Mouse (Mus musculus) cerebellum, adult 2 months (tissue): ENCODE results near the gene Wfdc3.

Experiments
- CTCF ChIP-seq: fragments of 200-500 bp; IDR thresholded peaks from 2 replicates; pipeline ENCODE4 v1.5.1; 2011; ENCODE audit warnings: low read depth, mild to moderate bottlenecking, control low read depth, low read length, moderate library complexity, borderline replicate concordance; ENCODE audit not compliant: insufficient read depth
- POLR2A ChIP-seq: fragments of 200-500 bp; IDR thresholded peaks from 2 replicates; pipeline ENCODE4 v1.6.1; 2011; ENCODE audit warnings: low read length, control low read depth, borderline replicate concordance; ENCODE audit not compliant: insufficient read depth

DNA sequence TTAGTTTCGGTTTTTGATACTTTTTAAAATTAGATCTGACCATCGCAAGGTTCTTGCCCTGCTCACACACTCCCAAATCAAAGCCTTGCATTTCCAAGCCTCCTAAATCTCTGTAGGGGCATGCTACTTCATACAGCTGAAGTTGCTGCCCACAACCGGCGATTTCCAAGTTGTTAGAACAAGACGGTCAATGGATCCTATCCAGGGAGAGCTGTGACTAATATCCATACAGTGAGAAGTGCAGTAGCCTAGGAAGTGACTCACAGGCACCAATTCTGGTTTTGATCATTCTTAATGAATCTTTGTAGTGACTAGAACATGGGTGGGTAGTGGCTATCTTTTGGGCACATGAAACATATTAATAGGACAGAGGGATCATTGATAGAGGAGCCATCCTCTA lies 44.0 kb downstream of the Wfdc3 start:
- TF ChIP-seq POLR2A (no peak), CTCF (no peak)
